Mouse (Mus musculus) midbrain, embryonic 16.5 days (tissue): ENCODE measurements around the gene Nfib. TPM values are rescaled to one million over a fixed set of nuclear protein-coding genes. Genes with fewer than 3 reads are reported as not detected.

Source experiments
- ATAC-seq: fragments of 200-750 bp; cut with Nextera tagmentation; 2 replicates; pipeline ENCODE4 v1.8.0; 2017; ENCODE audit warnings: moderate TSS enrichment
- H3K27ac ChIP-seq: fragments of 300-500 bp; sonication (generic); 2 replicates; pipeline ENCODE4 v1.5.1; 2014; ENCODE audit warnings: mild to moderate bottlenecking, low read length, mixed read lengths
- H3K27me3 ChIP-seq: fragments of 300-500 bp; sonication (generic); 2 replicates; pipeline ENCODE4 v1.6.1; 2014; ENCODE audit warnings: low read depth, low read length, mixed read lengths; ENCODE audit not compliant: control insufficient read depth, insufficient read depth
- H3K36me3 ChIP-seq: fragments of 300-500 bp; sonication (generic); 2 replicates; pipeline ENCODE4 v1.6.1; 2014; ENCODE audit warnings: mild to moderate bottlenecking, low read length, moderate library complexity, mixed read lengths; ENCODE audit not compliant: control insufficient read depth, insufficient read depth
- H3K4me1 ChIP-seq: fragments of 300-500 bp; sonication (generic); 2 replicates; pipeline ENCODE4 v1.6.1; 2014; ENCODE audit warnings: mild to moderate bottlenecking, low read length, mixed read lengths; ENCODE audit not compliant: control insufficient read depth, insufficient read depth
- H3K4me2 ChIP-seq: fragments of 300-500 bp; sonication (generic); 2 replicates; pipeline ENCODE4 v1.6.1; 2014; ENCODE audit warnings: mild to moderate bottlenecking, low read length, mixed read lengths
- H3K4me3 ChIP-seq: fragments of 300-500 bp; sonication (generic); 2 replicates; pipeline ENCODE4 v1.5.1; 2014; ENCODE audit warnings: low read depth, mild to moderate bottlenecking, low read length, moderate library complexity, mixed read lengths
- H3K9ac ChIP-seq: fragments of 300-500 bp; sonication (generic); 2 replicates; pipeline ENCODE4 v1.6.1; 2014; ENCODE audit warnings: low read depth, low read length, mixed read lengths
- H3K9me3 ChIP-seq: fragments of 300-500 bp; sonication (generic); replicated peaks from 2 replicates; pipeline ENCODE4 v1.6.1; 2014; ENCODE audit warnings: mild to moderate bottlenecking, low read length, mixed read lengths; ENCODE audit not compliant: control insufficient read depth, poor library complexity, severe bottlenecking
- WGBS: fragments of 180-500 bp; shearing (Covaris S2); extraction: QIAGEN DNeasy Blood & Tissue Kit; methylation state at CpG from one replicate; pipeline ENCODE4 v1.1.7; 2014; 5-methylcytosine and 5-hydroxymethylcytosine counted together
- polyA plus RNA-seq: library from polyadenylated mRNA; unstranded; fragments of >200 nt; fragmentation: Nextera tagmentation; extraction: Ambion mirVana; gene quantifications from 2 replicates; pipeline ENCODE4 v1.2.1, GENCODE M21; 2015

Nfib gene
- polyA plus RNA-seq, 1 experiment from 2014 or later = 47.2 TPM

DNA sequence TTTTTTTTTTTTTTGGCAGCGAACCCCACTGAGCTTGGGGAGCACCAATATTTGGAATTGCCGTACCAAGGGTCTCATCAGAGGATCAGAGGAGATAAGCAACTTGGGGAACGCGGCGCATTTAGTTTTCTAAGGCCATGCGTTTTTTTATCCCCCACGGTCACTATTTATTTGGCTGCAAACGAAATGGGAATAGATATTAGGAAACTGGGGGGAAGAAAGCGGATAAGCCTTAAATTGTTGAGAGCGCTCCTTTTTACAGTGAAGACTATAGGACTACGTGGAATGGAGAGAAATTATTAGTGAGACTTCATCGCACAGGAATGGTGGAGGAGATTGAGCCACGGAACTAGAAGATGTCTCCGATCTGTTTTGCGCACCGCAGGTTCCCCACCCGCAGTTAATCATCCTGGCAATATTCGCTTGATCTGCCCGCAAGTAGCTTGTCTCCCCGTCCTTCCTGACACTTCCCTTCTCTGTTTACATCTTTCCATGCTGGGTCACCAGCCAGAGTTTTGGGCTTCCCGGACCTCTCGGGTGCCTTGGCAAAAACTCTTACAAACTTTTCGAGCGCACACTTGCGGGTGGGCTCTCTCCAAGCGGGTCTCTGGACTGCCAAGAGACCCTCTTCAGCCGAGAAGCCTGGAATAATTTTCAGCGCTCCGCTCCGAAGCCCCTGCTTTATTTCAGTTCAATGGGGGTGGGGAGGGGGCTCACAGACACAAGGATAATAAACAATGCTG lies 167.3 kb downstream of the Nfib start:
- Histone ChIP-seq H3K27ac (no peak overlapping the region; the same call in 1 of the 2 replicates), H3K9me3 (no peaks in the 10 kb centered on the region), H3K36me3 (no peaks in the 10 kb centered on the region), H3K4me2 (peak overlapping the region; percentile 58), H3K9ac (peak overlapping the region; percentile 45), H3K27me3 (peaks cover 6% of the 10 kb centered on the region; the same call in 1 of the 2 replicates), H3K4me1 (peaks cover 12% of the 10 kb centered on the region), H3K4me3 (peak overlapping the region; percentile 31)
- no peak for ATAC-seq
- 2% methylated on average over 30 of the region's 30 CpGs for WGBS

DNA sequence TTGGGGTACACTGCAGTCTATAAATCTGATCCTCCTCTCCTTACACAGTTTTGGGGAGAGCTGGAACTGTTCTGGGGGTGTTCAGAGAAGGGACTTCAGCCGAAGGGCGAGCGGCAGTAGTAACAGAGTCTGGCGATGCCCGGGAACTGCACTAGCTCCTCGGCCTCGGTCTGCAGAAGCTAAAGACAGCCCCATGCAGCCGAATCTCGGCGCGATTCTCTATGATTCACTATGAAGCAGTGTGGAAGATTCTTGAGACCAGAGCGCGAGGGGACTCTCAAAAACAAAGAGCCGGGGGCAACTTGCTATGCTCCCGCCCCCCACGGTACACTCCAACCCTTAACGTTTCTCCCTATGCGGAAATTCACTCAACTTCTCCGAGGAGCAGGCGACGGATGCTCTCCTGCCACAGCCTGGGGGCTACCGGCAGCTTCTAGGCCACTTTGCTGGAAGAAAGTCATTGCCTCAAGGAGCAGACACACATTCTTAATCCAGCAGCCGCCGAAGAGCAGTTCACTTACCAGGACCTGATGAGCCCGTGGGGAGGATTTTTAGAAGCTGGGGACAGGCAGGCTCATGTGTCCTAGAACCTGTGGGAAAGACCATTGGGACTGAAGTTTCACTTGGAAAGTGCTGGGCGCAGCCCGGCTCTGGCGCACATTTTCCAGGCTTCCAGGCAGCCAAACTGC lies 168.1 kb downstream of the Nfib start:
- peak overlapping the region; percentile 45 for H3K9ac ChIP-seq
- H3K4me2 ChIP-seq = peak overlapping the region; percentile 58
- peak overlapping the region; percentile 53 for H3K27ac ChIP-seq
- WGBS = 2% methylated on average over 28 of the region's 28 CpGs
- peaks cover 12% of the 10 kb centered on the region for H3K4me1 ChIP-seq
- peaks cover 6% of the 10 kb centered on the region; the same call in 1 of the 2 replicates for H3K27me3 ChIP-seq
- no peak for ATAC-seq
- no peaks in the 10 kb centered on the region for H3K9me3 ChIP-seq
- H3K4me3 ChIP-seq = peak overlapping the region; percentile 31
- H3K36me3 ChIP-seq = no peaks in the 10 kb centered on the region

- H3K4me1 ChIP-seq = peaks cover 10% of the 10 kb centered on the region
- WGBS = 6% methylated on average over 36 of the region's 36 CpGs
- peak overlapping the region; percentile 31 for H3K4me3 ChIP-seq
- H3K4me2 ChIP-seq = peak overlapping the region; percentile 58
- no peak for ATAC-seq
- H3K27me3 ChIP-seq = peaks cover 6% of the 10 kb centered on the region; the same call in 1 of the 2 replicates
- peak overlapping the region; percentile 53 for H3K27ac ChIP-seq
- peak overlapping the region; percentile 31 for H3K9ac ChIP-seq
- H3K9me3 ChIP-seq = no peaks in the 10 kb centered on the region
- no peaks in the 10 kb centered on the region for H3K36me3 ChIP-seq
Measured at GRCm38 (mm10) chr4:82536435-82537278, 168.9 kb downstream of the Nfib start.

GRCm38 (mm10) chr4:82535606-82536434 lies 169.7 kb downstream of the Nfib start:
- Histone ChIP-seq H3K27ac (no peak overlapping the region), H3K9ac (no peak overlapping the region), H3K4me3 (no peak overlapping the region), H3K4me2 (peak overlapping the region; percentile 58), H3K9me3 (no peaks in the 10 kb centered on the region), H3K36me3 (no peaks in the 10 kb centered on the region), H3K4me1 (peaks cover 10% of the 10 kb centered on the region), H3K27me3 (peaks cover 6% of the 10 kb centered on the region; the same call in 1 of the 2 replicates)
- ATAC-seq = no peak
- WGBS = 55% methylated on average over 6 of the region's 6 CpGs

DNA sequence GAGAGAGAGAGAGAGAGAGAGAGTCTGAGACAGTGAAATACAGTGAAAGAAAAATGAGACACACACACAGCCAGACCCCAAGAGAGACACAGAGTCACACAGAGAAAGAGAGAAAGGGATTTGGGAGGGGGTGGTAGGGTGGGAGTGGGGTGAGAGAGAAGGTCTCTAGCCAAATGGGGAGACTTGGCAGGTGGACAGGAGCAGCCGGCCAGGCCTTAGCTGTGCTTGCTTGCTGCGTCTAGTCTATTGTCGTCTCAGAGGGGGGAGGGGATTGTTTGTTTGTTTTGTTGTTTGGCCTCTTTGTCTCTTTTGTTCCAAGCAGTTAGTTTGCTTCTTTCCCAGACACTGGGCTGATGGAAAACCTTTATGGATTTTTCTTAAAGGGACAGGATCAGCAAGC lies 172.3 kb downstream of the Nfib start:
- peaks cover 6% of the 10 kb centered on the region; the same call in 1 of the 2 replicates for H3K27me3 ChIP-seq
- WGBS = 18% methylated on average over 3 of the region's 3 CpGs
- H3K36me3 ChIP-seq = no peaks in the 10 kb centered on the region
- H3K9me3 ChIP-seq = no peaks in the 10 kb centered on the region
- H3K9ac ChIP-seq = no peak overlapping the region
- ATAC-seq = peak; percentile 79
- H3K4me2 ChIP-seq = no peak overlapping the region
- peak overlapping the region; percentile 80 for H3K27ac ChIP-seq
- H3K4me1 ChIP-seq = peaks cover 10% of the 10 kb centered on the region
- no peak overlapping the region for H3K4me3 ChIP-seq

DNA sequence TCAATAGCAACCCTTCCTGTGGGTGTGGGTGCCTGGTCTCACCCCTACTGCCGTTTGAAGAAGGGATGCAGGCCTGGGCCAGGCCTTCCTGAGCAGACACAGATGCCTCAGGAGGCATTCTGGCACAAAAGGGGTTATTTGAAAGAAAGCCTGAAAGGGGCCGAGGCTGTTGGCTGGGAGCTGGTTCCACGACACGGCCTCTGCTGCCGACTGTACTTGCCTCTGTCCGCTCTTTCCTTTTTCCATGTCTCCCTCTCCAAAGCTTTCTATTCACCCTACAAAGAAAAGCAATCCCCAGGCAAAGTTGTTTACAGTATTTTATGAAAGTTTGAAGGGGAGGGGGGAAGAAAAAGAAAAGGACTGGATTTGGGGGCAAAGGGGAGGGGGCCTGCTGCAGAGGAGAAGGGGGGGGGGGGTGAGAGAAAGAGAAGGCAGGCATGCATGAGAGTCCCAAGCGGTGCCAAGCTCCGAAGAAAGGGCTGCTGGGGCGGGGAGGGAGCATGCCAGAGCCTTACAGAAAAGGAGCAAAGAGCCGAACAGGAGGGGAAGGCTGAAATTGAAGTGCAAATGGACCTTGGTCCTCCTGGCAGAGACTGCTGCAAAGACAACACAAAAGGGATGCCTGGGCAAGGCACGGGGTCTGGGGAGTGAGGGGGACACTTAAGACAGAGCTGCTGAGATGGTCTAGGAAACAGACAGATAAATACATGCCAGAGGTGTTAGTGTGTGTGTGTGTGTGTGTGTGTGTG lies 172.9 kb downstream of the Nfib start:
- WGBS = 5% methylated on average over 11 of the region's 11 CpGs
- Histone ChIP-seq H3K36me3 (no peaks in the 10 kb centered on the region), H3K9ac (no peak overlapping the region), H3K4me1 (peaks cover 7% of the 10 kb centered on the region), H3K4me3 (no peak overlapping the region), H3K27ac (peak overlapping the region; percentile 80), H3K27me3 (peaks cover 6% of the 10 kb centered on the region; the same call in 1 of the 2 replicates), H3K4me2 (peak overlapping the region; percentile 1; the same call in 1 of the 2 replicates), H3K9me3 (no peaks in the 10 kb centered on the region)
- ATAC-seq = peak; percentile 89

DNA sequence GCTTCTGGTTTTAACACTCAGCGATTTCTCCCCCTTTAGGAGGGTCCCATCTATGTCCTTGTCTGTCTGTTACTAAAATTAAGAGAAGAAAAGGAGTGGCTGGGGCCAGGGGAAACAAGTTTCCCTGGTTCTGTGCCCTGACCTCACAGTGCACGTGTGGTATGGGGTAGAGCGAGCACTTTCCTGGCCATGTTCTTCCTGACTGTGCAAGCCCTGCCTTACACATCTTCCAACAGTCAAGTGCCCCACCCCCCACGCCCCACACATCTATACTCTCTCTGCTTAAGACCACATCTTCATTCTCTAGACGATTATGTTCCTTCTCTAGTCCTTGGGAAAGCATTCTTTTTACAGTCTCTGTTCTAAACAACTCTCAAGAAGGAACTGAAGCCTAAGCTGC lies 173.6 kb downstream of the Nfib start:
- no peak for ATAC-seq
- no peak overlapping the region for H3K4me2 ChIP-seq
- peaks cover 6% of the 10 kb centered on the region; the same call in 1 of the 2 replicates for H3K27me3 ChIP-seq
- 38% methylated on average over 5 of the region's 5 CpGs for WGBS
- H3K9ac ChIP-seq = no peak overlapping the region
- peaks cover 3% of the 10 kb centered on the region; the same call in 1 of the 2 replicates for H3K4me1 ChIP-seq
- no peaks in the 10 kb centered on the region for H3K36me3 ChIP-seq
- H3K9me3 ChIP-seq = no peaks in the 10 kb centered on the region
- H3K4me3 ChIP-seq = no peak overlapping the region
- peak overlapping the region; percentile 80 for H3K27ac ChIP-seq
